Mouse (Mus musculus) hindbrain, embryonic 10.5 days (tissue): ENCODE data around the gene Tspan14. TPM values are rescaled to one million over a fixed set of nuclear protein-coding genes. Genes with fewer than 3 reads are reported as not detected.
A peak's percentile ranks its signal among the peaks of the same experiment; 100 is the strongest.

Experiments used
- DNase-seq: peaks from one replicate; pipeline ENCODE4 v3.0.0-alpha.2; 2017; ENCODE audit warnings: low spot score
- H3K27ac ChIP-seq: fragments of 300-500 bp; sonication (generic); 2 replicates; pipeline ENCODE4 v1.5.1; 2016; ENCODE audit warnings: mild to moderate bottlenecking, moderate library complexity
- H3K27me3 ChIP-seq: fragments of 300-500 bp; sonication (generic); 2 replicates; pipeline ENCODE4 v1.6.1; 2016; ENCODE audit warnings: mild to moderate bottlenecking; ENCODE audit not compliant: poor library complexity, insufficient read depth, severe bottlenecking
- H3K36me3 ChIP-seq: fragments of 300-500 bp; sonication (generic); 2 replicates; pipeline ENCODE4 v1.6.1; 2016; ENCODE audit warnings: mild to moderate bottlenecking, moderate library complexity
- H3K4me1 ChIP-seq: fragments of 300-500 bp; sonication (generic); replicated peaks from 2 replicates; pipeline ENCODE4 v1.6.1; 2016; ENCODE audit warnings: mild to moderate bottlenecking
- H3K4me3 ChIP-seq: fragments of 300-500 bp; sonication (generic); 2 replicates; pipeline ENCODE4 v1.5.1; 2016; ENCODE audit warnings: mild to moderate bottlenecking, moderate library complexity
- H3K9me3 ChIP-seq: fragments of 300-500 bp; sonication (generic); 2 replicates; pipeline ENCODE4 v1.6.1; 2016; ENCODE audit warnings: mild to moderate bottlenecking, moderate library complexity
- WGBS: fragments of 180-500 bp; shearing (Covaris S2); methylation state at CpG from one replicate; pipeline ENCODE4 v1.1.7; 2016; 5-methylcytosine and 5-hydroxymethylcytosine counted together
- polyA plus RNA-seq: library from polyadenylated mRNA; unstranded; fragments of >200 nt; fragmentation: Nextera tagmentation; extraction: Ambion mirVana; gene quantifications from 2 replicates; pipeline ENCODE4 v1.2.1, GENCODE M21; 2016

The Tspan14 gene
- polyA plus RNA-seq, 1 experiment from 2014 or later, result 95.5 TPM

- Histone ChIP-seq H3K4me3 (no peak overlapping the region), H3K36me3 (no peaks in the 10 kb centered on the region), H3K9me3 (no peaks in the 10 kb centered on the region), H3K27ac (no peak overlapping the region), H3K27me3 (no peaks in the 10 kb centered on the region), H3K4me1 (no peaks in the 10 kb centered on the region)
- DNase-seq, result no peak
- WGBS, result 85% methylated on average over 5 of the region's 5 CpGs
Observed at GRCm38 (mm10) chr14:40873961-40874360, 92.6 kb downstream of the Tspan14 start.

- WGBS, result 77% methylated on average over 3 of the region's 3 CpGs
- Histone ChIP-seq H3K27me3 (no peaks in the 10 kb centered on the region), H3K4me3 (no peak overlapping the region), H3K9me3 (no peaks in the 10 kb centered on the region), H3K36me3 (no peaks in the 10 kb centered on the region), H3K27ac (no peak overlapping the region), H3K4me1 (no peaks in the 10 kb centered on the region)
- no peak for DNase-seq
Observed at GRCm38 (mm10) chr14:40870598-40870997, 96.0 kb downstream of the Tspan14 start.

GRCm38 (mm10) chr14:40864811-40865514 is 101.6 kb downstream of the Tspan14 start:
- Histone ChIP-seq H3K27ac (0 out of 2 replicates have a peak overlapping the region, but pooled peaks have one; percentile 5), H3K9me3 (no peaks in the 10 kb centered on the region), H3K27me3 (no peaks in the 10 kb centered on the region), H3K36me3 (no peaks in the 10 kb centered on the region), H3K4me1 (no peaks in the 10 kb centered on the region), H3K4me3 (no peak overlapping the region)
- no peak for DNase-seq
- 58% methylated on average over 6 of the region's 6 CpGs for WGBS

GRCm38 (mm10) chr14:40863659-40864058 is 102.9 kb downstream of the Tspan14 start:
- no peaks in the 10 kb centered on the region for H3K27me3 ChIP-seq
- no peak for DNase-seq
- H3K4me1 ChIP-seq, result no peaks in the 10 kb centered on the region
- no peak overlapping the region for H3K4me3 ChIP-seq
- no peaks in the 10 kb centered on the region for H3K36me3 ChIP-seq
- H3K9me3 ChIP-seq, result no peaks in the 10 kb centered on the region
- H3K27ac ChIP-seq, result no peak overlapping the region
- WGBS, result 82% methylated on average over 3 of the region's 3 CpGs

GRCm38 (mm10) chr14:40863022-40863421 is 103.6 kb downstream of the Tspan14 start:
- no peaks in the 10 kb centered on the region for H3K4me1 ChIP-seq
- no peaks in the 10 kb centered on the region for H3K9me3 ChIP-seq
- H3K4me3 ChIP-seq, result no peak overlapping the region
- no peaks in the 10 kb centered on the region for H3K27me3 ChIP-seq
- no peak overlapping the region for H3K27ac ChIP-seq
- no peak for DNase-seq
- H3K36me3 ChIP-seq, result no peaks in the 10 kb centered on the region

Other genes with a start within 250 kb of the Tspan14 start
- gene Sh2d4b, start 73.5 kb downstream of the Tspan14 start, polyA plus RNA-seq, result 0.41 and 0.64 TPM in 2 replicates
- 45.2 and 52.6 TPM in 2 replicates for gene Fam213a, start 47.0 kb upstream of the Tspan14 start, polyA plus RNA-seq
- gene Dydc2, start 102.4 kb upstream of the Tspan14 start, polyA plus RNA-seq, result 0.47 and 0.64 TPM in 2 replicates
- not detected in 2 replicates for gene Dydc1, start 106.1 kb upstream of the Tspan14 start, polyA plus RNA-seq
- gene Mat1a, start 138.2 kb upstream of the Tspan14 start, polyA plus RNA-seq, result not detected in 2 replicates
- gene Sftpa1, start 165.0 kb upstream of the Tspan14 start, polyA plus RNA-seq, result not detected in 2 replicates
- not detected in 2 replicates for gene Mbl1, start 184.7 kb upstream of the Tspan14 start, polyA plus RNA-seq
- gene Sftpd, start 218.3 kb upstream of the Tspan14 start, polyA plus RNA-seq, result not detected in 2 replicates